Mouse (Mus musculus): Measurements from ENCODE around the gene 2310011J03Rik.

2310011J03Rik gene

DNA sequence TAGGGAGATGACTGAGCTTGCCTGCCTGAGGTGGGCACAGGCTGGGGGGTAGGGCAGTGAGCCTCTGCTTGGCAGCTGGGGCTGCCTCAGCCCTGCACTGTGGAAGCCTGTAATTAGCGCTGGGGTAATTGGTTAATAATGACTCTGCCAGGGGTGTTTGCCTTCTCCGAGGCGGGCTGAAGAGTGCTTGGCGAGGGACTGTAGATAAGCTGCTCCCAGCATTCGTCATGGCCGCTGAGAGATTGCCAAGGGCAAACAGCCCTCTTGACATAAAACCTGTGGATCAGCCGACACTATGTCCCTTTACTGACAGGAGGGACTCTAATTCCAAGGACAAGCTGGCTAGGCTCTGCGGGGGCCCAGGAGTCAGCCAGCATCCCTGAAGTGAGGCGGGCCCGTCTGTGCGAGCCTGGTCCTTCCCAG is 4.0 kb downstream of the 2310011J03Rik start:
- no peak for DNase-seq (ENCODE audit: low spot score in 2 of 2)

DNA sequence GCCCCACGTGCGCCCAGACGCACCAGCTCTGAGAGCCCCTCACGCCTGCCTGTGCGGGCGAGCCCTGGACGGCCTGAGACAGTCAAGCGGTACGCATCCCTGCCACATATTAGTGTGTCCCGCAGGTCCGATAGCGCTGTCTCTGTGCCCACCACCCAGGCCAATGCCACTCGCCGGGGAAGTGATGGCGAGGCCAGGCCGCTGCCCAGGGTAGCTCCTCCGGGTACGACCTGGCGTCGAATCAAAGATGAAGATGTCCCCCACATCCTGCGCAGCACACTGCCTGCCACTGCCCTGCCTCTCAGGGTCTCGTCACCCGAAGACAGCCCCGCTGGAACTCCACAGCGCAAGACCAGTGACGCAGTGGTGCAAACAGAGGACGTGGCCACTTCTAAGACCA is 5.0 kb downstream of the 2310011J03Rik start:
- no peak for DNase-seq (ENCODE audit: low spot score in 2 of 2)

DNA sequence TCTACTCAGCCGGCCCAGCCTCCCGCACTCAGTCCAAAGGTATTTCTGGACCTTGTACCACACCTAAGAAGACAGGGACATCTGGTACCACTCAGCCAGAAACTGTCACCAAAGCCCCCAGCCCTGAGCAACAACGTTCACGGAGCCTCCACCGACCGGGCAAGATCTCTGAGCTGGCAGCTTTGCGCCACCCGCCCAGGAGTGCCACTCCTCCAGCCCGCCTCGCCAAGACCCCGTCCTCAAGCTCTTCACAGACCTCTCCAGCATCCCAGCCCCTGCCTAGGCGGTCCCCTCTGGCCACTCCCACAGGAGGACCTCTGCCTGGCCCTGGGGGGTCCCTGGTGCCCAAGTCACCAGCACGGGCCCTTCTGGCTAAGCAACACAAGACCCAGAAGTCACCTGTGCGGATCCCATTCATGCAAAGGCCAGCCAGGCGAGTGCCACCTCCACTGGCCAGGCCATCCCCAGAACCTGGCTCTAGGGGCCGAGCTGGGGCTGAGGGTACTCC is 5.8 kb downstream of the 2310011J03Rik start:
- no peak for DNase-seq (ENCODE audit: low spot score in 2 of 2)

DNA sequence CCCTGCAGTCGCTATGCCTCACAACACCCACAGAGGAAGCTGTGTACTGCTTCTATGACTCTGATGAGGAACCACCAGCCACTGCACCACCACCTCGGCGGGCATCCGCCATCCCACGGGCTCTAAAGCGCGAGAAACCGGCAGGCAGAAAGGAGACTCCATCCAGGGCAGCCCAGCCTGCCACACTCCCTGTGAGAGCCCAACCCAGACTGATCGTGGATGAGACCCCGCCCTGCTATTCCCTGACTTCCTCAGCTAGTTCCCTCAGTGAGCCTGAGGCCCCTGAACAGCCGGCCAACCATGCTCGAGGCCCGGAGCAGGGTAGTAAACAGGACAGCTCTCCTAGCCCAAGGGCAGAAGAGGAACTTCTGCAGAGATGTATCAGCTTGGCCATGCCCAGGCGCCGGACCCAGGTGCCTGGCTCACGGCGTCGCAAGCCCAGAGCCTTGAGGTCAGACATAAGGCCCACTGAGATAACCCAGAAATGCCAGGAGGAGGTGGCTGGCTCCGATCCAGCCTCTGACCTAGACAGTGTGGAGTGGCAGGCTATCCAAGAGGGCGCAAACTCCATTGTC is 6.6 kb downstream of the 2310011J03Rik start:
- DNase-seq (ENCODE audit: low spot score in 2 of 2) = no peak

DNA sequence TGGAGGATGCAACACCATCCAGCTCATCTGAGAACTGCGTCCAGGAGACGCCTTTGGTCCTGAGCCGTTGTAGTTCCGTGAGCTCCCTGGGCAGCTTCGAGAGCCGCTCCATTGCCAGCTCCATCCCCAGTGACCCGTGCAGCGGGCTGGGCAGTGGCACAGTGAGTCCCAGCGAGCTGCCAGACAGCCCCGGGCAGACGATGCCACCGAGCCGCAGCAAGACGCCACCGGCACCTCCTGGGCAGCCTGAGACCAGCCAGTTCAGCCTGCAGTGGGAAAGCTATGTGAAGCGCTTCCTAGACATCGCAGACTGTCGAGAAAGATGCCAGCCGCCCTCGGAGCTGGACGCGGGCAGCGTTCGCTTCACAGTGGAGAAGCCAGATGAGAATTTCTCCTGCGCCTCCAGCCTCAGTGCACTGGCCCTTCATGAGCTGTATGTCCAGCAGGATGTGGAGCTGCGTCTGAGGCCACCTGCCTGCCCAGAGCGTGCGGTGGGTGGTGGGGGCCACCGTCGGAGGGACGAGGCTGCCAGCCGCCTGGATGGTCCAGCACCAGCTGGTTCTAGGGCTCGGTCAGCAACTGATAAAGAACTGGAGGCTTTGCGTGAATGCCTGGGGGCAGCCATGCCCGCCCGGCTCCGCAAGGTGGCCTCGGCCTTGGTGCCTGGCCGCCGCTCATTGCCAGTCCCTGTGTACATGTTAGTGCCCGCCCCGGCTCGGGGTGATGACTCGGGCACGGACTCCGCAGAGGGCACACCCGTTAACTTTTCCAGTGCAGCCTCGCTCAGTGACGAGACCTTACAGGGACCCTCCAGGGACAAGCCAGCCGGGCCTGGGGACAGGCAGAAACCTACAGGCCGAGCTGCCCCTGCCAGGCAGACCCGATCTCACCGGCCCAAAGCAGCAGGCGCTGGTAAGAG is 7.5 kb downstream of the 2310011J03Rik start:
- DNase-seq (ENCODE audit: low spot score in 2 of 2) = no peak

DNA sequence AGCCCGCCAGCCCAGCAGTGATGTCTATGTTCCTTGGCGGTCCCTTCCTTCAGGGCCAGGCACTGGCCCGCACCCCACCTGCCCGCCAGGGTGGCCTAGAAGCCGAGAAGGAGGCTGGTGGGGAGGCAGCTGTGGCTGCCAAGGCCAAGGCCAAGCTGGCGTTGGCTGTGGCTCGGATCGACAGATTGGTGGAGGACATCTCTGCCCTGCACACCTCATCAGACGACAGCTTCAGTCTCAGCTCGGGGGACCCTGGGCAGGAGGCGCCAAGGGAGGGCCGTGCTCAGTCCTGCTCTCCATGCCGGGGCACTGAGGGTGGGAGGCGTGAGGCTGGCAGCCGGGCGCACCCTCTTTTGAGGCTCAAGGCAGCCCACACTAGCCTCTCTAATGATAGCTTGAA is 8.8 kb downstream of the 2310011J03Rik start:
- DNase-seq (ENCODE audit: low spot score in 2 of 2) = no peak

DNA sequence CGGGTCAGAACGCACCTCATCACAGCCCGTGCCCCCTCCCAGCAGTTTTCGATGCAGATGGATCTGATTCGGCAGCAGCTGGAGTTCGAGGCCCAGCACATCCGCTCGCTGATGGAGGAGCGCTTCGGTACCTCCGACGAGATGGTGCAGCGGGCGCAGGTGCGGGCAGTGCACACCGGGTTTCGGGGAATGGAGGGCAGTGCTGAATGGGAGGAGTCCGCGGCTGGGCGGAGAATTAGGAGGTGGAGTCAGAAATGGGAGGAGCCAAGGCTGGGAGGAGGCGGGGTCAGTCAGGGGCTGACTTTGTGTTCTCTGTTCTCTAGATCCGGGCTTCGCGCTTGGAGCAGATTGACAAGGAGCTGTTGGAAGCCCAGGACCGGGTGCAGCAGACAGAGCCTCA is 15.5 kb downstream of the 2310011J03Rik start:
- no peak for DNase-seq (ENCODE audit: low spot score in 2 of 2)

DNA sequence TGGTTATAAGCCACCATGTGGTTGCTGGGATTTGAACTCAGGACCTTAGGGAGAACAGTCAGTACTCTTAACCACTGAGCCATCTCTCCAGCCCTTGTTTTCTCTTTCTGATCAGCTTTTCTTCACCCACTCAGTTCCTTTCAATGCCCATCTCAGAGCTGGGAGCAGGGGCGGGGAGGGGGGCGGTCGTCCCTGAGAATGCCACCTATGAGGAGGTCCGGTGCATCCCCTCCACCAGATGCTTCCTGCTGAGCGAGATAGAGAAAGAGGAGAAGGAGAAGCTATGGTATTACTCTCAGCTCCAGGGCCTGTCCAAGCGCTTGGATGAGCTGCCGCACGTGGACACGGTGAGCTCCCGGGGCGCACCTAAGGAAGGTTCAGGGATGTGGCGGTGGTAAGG is 15.9 kb downstream of the 2310011J03Rik start:
- DNase-seq (ENCODE audit: low spot score in 2 of 2) = no peak

DNA sequence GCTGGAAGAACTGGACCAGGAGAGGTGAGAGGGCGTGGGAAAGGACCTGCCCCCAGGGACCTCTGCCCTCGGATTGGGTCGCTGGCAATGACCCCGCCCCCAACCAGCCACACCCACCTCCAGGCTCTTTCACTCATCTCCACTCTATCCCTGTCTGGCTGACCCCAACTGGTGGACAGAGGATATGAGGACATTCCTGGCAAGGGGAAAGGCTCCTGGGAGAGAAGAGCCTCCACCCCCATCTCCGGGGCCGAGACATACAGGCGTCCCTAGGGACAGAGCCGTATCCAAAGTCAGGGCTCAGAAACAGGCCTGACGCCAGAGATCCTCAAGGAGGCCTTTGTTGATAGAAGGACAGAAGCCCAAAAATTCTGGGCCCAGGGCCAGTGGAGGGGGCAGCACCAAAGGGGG is 17.9 kb downstream of the 2310011J03Rik start:
- peak; percentile 30 to 79 for DNase-seq (ENCODE audit: low spot score in 2 of 2)

DNA sequence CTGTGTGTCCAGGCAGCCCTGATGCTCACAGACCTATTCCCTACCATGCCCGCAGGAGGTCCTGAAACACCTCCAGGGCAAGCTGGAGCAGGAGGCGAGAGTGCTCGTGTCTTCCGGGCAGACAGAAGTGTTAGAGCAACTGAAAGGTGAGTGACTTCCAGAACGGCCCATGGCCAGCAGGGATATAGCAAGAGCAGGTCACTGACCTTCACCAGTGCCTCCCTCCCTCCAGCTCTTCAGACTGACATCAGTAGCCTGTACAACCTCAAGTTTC is 18.3 kb downstream of the 2310011J03Rik start:
- DNase-seq (ENCODE audit: low spot score in 2 of 2) = no peak

DNA sequence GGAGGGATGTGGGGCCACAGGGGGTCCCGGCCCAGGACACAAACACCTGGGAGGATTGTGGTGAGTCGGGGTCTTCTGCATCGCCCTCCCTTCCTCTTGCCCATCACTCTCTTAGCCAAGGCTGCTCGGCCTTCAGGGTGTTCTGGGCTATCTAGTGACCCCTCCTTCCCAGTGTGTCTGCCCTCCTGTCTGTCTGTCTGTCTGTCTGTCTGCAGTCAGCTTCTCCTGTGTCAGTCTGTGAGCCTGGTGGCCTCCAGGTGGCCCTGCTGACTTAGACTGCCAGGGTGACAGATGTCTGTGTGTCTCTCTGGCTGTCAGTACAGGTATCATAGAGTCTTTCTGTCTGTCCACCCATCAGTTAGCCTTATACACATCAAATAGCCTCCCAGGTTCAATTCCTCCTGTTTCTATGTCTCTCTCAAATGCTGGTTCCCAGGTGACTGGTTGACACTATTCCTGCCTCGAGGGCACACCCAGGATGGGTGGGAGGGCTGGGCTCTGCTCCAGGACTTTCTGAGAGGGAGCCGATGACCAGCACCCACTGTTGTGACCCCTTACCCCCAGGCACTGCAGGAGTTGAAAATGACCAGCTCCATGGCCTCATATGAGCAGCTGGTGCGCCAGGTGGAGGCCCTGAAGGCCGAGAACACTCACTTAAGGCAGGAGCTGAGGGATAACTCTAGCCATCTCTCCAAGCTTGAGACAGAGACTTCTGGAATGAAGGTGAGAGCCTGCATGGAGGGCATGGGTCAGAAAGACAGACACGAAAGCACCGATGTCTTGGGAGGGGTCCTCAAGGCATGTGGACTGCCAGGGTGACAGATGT is 18.9 kb downstream of the 2310011J03Rik start:
- DNase-seq (ENCODE audit: low spot score in 2 of 2) = no peak

DNA sequence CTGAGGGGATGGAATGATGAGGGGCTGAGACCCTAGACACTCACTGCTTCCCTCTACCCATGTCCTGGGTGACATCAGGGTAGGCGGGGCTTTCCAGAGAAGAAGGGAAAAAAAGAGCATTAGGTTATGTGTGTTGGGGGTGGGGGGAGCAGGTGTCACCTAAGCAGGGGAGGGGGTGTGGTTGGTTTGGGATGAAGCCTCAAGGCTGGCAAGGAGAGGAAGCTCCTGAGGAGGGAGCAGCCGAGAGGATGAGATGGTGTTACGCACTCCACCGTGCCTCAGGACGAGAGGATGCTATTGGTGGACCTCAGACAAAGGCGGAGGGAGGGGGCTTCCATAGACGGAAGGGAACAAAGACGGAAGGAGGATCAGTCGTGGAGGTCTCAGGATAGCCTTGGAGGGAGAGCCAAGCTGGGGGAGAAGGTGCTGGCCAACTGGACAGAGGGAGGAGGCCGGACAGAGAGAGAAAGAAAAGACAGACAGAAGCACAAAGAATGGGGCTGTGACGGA is 19.6 kb downstream of the 2310011J03Rik start:
- no peak for DNase-seq (ENCODE audit: low spot score in 2 of 2)

DNA sequence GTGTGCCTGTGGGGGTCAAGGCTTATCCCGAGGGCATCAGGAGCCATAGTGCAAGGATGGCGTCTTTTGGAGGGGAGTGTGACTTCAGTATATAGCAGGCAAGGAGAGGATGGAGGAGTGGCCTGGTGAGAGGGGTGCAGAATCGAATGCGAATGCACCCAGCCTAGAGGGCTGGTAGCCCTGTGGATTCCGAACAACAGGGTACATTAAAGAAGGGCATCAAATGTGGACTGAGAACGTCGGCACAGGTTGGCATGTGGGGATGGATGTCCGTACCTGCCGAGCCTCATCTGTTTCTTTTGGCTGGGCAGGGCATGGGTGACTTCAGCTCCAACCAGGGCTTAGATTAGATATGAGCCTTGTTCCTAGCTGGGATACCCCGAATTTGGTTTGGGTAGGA is 20.5 kb downstream of the 2310011J03Rik start:
- no peak for DNase-seq (ENCODE audit: low spot score in 2 of 2)

DNA sequence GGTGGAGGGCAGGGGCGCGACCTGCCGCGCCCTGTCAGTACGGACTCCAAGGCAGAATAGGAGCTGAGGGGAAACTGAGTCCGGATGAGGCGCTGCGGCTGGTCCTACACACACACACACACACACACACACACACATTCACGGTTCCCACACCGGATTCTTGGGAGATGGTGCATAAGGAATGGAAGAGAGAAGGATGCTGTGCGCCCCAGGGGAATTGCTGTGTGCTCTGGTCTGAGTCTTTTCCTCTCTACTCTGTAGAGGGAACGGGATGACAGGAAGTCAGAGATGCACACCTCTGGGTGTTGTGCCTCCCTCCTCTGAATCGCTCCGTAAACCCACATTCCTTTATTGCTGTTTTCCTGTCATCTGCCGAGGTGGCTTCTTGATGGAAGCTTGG is 21.0 kb downstream of the 2310011J03Rik start:
- no peak for DNase-seq (ENCODE audit: low spot score in 2 of 2)

DNA sequence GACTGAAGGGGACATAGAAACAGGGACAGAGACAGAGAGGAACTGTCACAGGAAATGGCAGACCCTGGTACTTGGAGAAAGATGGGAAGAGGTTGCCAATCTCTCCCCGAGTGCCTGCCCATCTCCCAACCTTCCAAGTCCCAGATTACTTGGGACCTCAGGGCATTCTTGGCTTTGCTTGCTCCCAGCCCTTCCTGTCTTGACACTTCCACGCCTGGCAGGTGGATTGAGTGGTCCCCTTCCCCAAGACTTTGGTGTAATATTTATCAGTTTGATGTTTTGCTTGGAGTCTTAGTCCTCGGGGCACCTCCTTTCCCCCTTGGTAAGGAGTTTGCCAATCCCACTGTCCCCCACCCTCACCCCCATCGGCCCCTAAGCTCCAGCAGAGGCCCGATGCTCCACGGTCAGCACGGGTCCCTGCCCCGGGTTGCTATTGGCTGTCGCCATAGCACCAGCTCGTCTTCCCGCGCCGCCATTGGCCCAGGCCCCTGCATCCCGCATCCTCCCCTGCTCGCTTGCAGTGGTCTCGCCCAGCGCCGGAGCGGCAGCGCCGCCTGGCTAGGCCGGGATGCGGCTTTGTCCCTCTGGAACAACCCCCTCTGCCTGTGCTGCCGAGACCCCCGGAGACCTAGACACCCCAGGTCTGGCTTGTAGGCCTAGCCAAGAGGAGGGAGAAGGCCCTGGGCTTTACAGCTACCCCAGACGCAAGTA is 21.6 kb downstream of the 2310011J03Rik start:
- no peak for DNase-seq (ENCODE audit: low spot score in 2 of 2)

DNA sequence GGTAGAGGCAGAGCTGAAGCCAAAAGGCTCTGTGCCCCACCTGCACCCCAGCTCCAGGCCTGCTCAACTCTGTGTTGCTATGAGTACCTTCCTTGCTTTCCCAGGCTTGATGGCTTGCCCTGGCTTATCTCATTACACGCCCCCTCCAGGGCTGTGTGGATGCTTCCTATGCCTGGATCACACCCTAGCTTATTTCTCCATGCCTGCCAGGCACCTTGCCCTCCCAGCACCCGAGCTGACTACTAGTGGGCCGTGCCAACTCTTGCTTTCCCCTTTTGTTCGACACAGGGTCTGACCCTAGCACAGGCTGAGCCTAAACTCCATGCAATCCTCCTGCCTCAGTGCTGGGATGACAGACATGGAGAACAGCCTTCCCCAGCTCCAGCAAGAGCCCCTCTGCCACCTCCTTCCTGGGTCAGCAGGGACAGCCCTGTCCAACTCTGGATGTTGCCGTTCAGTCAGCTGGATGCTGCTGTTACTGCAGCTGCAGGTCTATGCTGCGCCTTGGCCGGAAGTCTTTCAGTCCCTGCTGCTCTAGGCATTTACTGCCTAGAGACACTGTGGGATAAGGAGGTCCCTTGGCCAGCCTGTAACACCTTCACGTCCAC is 22.7 kb downstream of the 2310011J03Rik start:
- DNase-seq (ENCODE audit: low spot score in 2 of 2) = no peak

DNA sequence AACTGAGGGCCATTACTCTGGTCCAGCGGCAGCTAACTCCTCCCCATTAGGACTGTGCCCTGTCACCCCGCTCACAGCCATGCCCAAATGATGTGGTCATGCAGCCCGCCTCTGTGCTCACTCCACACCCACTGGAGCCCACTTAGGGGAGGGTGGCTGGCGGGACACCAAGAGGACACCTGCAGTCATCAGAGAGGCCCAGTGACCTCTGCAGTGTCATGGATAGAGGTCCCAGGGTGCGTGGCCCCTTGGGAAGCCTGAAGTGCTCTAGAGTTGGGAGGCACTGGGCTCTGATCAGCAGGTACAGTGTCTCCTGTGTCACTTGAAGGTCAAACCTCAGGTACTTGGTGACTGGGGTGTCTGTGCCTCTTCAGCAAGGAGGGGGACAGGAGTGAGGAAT is 23.5 kb downstream of the 2310011J03Rik start:
- DNase-seq (ENCODE audit: low spot score in 2 of 2) = no peak

DNA sequence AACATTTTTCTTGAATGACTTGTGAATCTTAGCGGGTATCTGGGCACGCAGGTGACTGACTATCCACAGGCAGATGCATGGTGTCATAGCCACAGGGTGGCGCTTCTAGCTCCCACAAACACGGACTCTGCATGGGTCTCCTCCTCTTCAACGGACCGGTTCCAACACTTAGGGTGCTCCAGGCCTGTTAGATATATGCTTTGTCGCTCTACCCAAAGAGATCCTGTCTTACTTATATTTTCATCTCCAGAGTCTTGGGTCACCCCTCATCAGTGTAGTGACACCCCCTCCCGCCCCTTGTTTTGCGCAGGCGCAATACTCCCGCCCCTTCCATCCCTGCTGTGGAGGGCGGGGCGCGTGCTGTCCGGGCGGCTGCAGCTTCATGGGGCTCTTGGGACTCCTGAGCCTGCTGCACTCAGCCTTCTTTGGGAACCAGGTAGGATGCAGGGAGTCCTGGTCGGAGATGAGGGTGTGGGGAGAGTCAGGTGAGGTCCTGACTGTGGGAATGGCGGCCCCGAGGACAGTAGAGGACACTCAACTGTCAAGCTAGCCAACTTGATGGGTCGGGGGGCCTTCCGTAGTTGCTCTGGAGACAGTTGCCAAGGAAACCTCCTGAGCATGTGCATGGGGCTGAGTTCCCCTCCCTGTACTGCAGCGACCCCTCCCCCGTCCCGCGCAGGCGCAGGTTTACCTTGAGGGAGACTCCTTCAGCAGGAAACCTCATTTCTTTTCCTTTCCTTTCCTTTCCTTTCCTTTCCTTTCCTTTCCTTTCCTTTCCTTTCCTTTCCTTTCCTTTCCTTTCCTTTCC is 24.5 kb downstream of the 2310011J03Rik start, which contains the start of gene Apc2:
Gene Apc2, plus strand, starts transcription at position 360 of the 808 bp plus-strand sequence.
- DNase-seq (ENCODE audit: low spot score in 2 of 2) = peak; percentile 63 to 70

DNA sequence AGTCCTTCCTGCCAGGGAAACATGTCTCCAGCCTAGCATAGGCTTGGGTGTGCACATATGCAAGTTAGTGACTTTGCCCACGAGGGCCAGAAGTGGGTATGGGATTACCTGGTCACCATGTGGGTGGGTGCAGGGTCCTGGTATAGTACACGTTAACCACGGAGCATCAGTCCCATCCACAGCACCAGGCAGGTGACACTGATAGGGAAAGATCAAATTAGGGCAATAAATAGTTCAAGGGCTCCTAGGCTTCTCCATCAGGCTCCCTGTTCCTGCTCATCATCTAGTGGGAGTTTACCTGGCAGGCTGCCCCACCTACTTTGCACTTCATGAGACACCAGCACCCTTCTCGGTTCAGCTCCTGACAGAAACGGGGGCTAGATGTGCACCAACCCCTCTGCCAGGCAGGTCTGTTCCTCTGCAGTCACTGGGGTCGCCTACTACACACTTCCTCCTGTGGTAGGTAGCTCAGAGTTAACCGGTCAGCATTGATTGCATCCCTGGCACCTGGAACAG is 25.5 kb downstream of the 2310011J03Rik start:
- no peak for DNase-seq (ENCODE audit: low spot score in 2 of 2)

DNA sequence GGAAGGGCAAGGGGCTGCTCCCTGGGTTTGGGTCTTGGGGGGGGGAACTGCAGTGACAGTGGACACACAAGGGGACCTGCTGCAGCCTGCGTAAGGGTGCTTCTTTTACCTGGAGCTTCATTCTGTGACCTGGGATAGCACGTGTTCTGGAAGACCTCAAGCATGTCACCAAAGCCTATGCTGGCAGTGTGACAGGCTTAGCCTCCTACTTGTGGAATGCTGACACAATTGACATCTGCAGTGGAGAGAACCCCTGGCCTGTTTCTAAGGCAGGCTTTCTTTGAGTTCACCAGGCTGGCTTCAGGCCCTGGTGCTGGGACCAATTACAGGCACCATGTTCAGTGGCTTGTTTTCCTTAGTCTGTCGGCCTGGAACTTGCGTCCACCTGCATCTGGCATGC is 26.0 kb downstream of the 2310011J03Rik start:
- no peak for DNase-seq (ENCODE audit: low spot score in 2 of 2)

Measured in urinary bladder, postnatal 36 days (tissue).